Mouse (Mus musculus) kidney, embryonic 16.5 days (tissue): Measurements from ENCODE around the gene Zbtb7b. TPM values are rescaled to one million over a fixed set of nuclear protein-coding genes. Genes with fewer than 3 reads are reported as not detected.
A peak's percentile ranks its signal among the peaks of the same experiment; 100 is the strongest.

Experiments
- ATAC-seq: fragments of 200-750 bp; cut with Nextera tagmentation; 2 replicates; pipeline ENCODE4 v1.8.0; 2017; ENCODE audit warnings: moderate TSS enrichment; ENCODE audit not compliant: low FRiP score, low TSS enrichment
- H3K27ac ChIP-seq: fragments of 300-500 bp; sonication (generic); 2 replicates; pipeline ENCODE4 v1.5.1; 2014; ENCODE audit warnings: low read length
- H3K27me3 ChIP-seq: fragments of 300-500 bp; sonication (generic); 2 replicates; pipeline ENCODE4 v1.6.1; 2014; ENCODE audit warnings: low read length, control low read depth, mixed read lengths; ENCODE audit not compliant: insufficient read depth
- H3K36me3 ChIP-seq: fragments of 300-500 bp; sonication (generic); 2 replicates; pipeline ENCODE4 v1.6.1; 2014; ENCODE audit warnings: low read length, control low read depth, mixed read lengths; ENCODE audit not compliant: insufficient read depth
- H3K4me1 ChIP-seq: fragments of 300-500 bp; sonication (generic); 2 replicates; pipeline ENCODE4 v1.6.1; 2014; ENCODE audit warnings: low read length, control low read depth, mixed read lengths; ENCODE audit not compliant: insufficient read depth
- H3K4me2 ChIP-seq: fragments of 300-500 bp; sonication (generic); replicated peaks from 2 replicates; pipeline ENCODE4 v1.6.1; 2014; ENCODE audit warnings: low read depth, low read length
- H3K4me3 ChIP-seq: fragments of 300-500 bp; sonication (generic); 2 replicates; pipeline ENCODE4 v1.5.1; 2014; ENCODE audit warnings: mild to moderate bottlenecking, low read length
- H3K9ac ChIP-seq: fragments of 300-500 bp; sonication (generic); replicated peaks from 2 replicates; pipeline ENCODE4 v1.6.1; 2014; ENCODE audit warnings: low read length
- H3K9me3 ChIP-seq: fragments of 300-500 bp; sonication (generic); 2 replicates; pipeline ENCODE4 v1.6.1; 2016; ENCODE audit warnings: low read length, control low read depth
- WGBS: fragments of 180-500 bp; shearing (Covaris S2); extraction: QIAGEN DNeasy Blood & Tissue Kit; methylation state at CpG from one replicate; pipeline ENCODE4 v1.1.7; 2014; 5-methylcytosine and 5-hydroxymethylcytosine counted together
- polyA plus RNA-seq: library from polyadenylated mRNA; unstranded; fragments of >200 nt; fragmentation: Nextera tagmentation; extraction: Ambion mirVana; gene quantifications from 2 replicates; pipeline ENCODE4 v1.2.1, GENCODE M21; 2015

Gene Zbtb7b
- polyA plus RNA-seq, 1 experiment from 2014 or later, result 3.5 TPM

DNA sequence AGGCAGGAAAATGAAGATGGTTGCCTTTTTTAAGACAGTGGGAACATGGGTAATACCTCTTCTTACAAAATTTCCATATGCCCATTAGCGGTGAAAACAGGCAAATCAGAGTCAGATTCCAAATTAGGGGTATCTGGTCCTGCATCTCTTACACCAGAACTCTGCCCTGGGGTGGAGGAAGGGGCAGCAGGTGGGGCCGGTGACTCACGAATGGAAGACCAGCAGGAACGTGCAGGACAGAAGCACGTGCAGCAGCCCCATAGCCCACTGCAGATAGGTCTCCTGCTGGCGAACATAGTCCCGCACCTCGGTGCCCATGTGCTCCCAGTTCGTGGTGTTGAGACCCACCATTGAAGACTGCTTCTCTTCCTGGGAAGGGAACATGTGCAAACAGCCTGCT is 38.5 kb downstream of the Zbtb7b start:
- peaks cover 11% of the 10 kb centered on the region for H3K4me1 ChIP-seq
- H3K27me3 ChIP-seq, result no peaks in the 10 kb centered on the region
- H3K9ac ChIP-seq, result no peak overlapping the region
- H3K9me3 ChIP-seq, result no peaks in the 10 kb centered on the region
- peak overlapping the region; percentile 45; the same call in 1 of the 2 replicates for H3K27ac ChIP-seq
- no peak for ATAC-seq
- 62% methylated on average over 9 of the region's 9 CpGs for WGBS
- H3K4me3 ChIP-seq, result no peak overlapping the region
- H3K36me3 ChIP-seq, result no peaks in the 10 kb centered on the region
- no peak overlapping the region for H3K4me2 ChIP-seq

- peak overlapping the region; percentile 45 for H3K27ac ChIP-seq
- WGBS, result 75% methylated on average over 6 of the region's 6 CpGs
- H3K4me1 ChIP-seq, result peaks cover 12% of the 10 kb centered on the region
- ATAC-seq, result peak; percentile 71
- no peak overlapping the region for H3K4me2 ChIP-seq
- H3K4me3 ChIP-seq, result no peak overlapping the region
- H3K36me3 ChIP-seq, result no peaks in the 10 kb centered on the region
- H3K9me3 ChIP-seq, result no peaks in the 10 kb centered on the region
- H3K27me3 ChIP-seq, result no peaks in the 10 kb centered on the region
- H3K9ac ChIP-seq, result no peak overlapping the region
These were observed 39.1 kb downstream of the Zbtb7b start for GRCm38 (mm10) chr3:89355512-89355902.

DNA sequence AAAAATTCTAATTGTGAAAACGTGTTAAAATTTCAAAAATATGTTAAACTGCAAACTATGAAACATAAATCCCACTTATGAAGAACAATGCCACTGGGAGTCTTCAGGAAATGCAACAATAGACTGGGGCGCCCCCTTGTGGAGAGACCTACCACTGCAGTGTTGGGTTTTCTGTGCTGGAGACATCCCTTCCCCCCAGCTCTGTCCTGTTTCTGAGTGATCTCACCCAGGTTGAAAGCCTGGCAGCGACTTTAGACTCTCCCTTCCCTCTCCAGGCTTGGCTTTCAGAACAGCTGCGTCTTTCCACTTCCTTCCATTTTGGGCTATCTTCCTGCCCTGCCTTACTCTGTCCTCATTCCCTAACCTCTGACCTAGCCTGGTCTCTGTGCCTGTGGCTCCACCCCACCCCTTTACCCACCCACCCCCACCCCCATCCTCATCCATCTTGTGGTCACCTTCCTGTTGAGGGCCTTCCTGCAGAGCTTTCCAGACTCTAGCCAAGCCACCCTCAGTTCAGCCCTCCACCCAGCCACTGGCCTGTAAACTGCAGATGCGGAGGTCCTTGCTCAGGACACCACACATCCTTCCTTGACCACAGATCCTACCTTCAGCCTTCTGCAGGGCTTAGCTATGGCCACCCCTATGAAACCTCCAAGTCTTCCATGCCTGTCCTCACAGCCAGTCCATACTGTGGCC is 39.6 kb downstream of the Zbtb7b start:
- 14% methylated on average over 5 of the region's 5 CpGs for WGBS
- no peak overlapping the region for H3K9ac ChIP-seq
- peaks cover 17% of the 10 kb centered on the region for H3K4me1 ChIP-seq
- peak overlapping the region; percentile 45 for H3K27ac ChIP-seq
- H3K36me3 ChIP-seq, result no peaks in the 10 kb centered on the region
- H3K4me2 ChIP-seq, result no peak overlapping the region
- no peak overlapping the region for H3K4me3 ChIP-seq
- H3K9me3 ChIP-seq, result no peaks in the 10 kb centered on the region
- no peaks in the 10 kb centered on the region for H3K27me3 ChIP-seq
- peak; percentile 25 for ATAC-seq

DNA sequence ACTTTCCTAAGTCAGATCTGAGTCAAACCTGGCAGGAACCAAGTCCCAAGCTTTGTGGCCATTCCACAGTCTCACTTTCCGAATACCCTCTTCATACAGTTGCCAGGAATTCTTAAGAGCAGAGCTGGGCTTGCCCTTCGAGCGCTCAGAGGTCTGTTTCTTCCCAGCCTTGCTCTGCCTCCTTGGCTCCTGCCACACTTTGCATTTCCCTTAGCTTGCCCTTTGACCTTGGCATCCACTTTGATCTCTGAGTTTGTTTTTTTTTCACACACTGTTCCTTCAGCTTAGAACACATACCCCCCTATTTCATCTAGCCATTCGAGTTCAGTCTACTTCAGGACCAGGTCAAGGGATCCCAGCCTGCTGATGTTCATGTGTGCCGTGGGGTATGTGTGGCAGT is 43.3 kb downstream of the Zbtb7b start:
- Histone ChIP-seq H3K27me3 (no peaks in the 10 kb centered on the region), H3K36me3 (no peaks in the 10 kb centered on the region), H3K4me3 (no peak overlapping the region), H3K9me3 (no peaks in the 10 kb centered on the region), H3K4me2 (no peak overlapping the region), H3K4me1 (peaks cover 28% of the 10 kb centered on the region), H3K27ac (no peak overlapping the region), H3K9ac (no peak overlapping the region)
- 49% methylated on average over 5 of the region's 5 CpGs for WGBS
- ATAC-seq, result no peak

- peak within 1 kb of the TSS; percentile 73 for H3K27ac ChIP-seq
- H3K9ac ChIP-seq, result peak within 1 kb of the TSS; percentile 77
- no peaks in the 10 kb centered on the region for H3K9me3 ChIP-seq
- peaks cover 6% of the 10 kb centered on the region for H3K36me3 ChIP-seq
- under 1% methylated on average over 59 of the region's 59 CpGs for WGBS
- ATAC-seq, result peak; percentile 90
- H3K4me3 ChIP-seq, result peak within 1 kb of the TSS; percentile 72
- peaks cover 26% of the 10 kb centered on the region for H3K4me1 ChIP-seq
- H3K27me3 ChIP-seq, result no peaks in the 10 kb centered on the region
- H3K4me2 ChIP-seq, result peak within 1 kb of the TSS; percentile 97
These were observed 44.6 kb downstream of the Zbtb7b start, which contains the start of gene Adam15 for GRCm38 (mm10) chr3:89349869-89350501. Gene Adam15 (minus strand): TSS chr3:89349996.

DNA sequence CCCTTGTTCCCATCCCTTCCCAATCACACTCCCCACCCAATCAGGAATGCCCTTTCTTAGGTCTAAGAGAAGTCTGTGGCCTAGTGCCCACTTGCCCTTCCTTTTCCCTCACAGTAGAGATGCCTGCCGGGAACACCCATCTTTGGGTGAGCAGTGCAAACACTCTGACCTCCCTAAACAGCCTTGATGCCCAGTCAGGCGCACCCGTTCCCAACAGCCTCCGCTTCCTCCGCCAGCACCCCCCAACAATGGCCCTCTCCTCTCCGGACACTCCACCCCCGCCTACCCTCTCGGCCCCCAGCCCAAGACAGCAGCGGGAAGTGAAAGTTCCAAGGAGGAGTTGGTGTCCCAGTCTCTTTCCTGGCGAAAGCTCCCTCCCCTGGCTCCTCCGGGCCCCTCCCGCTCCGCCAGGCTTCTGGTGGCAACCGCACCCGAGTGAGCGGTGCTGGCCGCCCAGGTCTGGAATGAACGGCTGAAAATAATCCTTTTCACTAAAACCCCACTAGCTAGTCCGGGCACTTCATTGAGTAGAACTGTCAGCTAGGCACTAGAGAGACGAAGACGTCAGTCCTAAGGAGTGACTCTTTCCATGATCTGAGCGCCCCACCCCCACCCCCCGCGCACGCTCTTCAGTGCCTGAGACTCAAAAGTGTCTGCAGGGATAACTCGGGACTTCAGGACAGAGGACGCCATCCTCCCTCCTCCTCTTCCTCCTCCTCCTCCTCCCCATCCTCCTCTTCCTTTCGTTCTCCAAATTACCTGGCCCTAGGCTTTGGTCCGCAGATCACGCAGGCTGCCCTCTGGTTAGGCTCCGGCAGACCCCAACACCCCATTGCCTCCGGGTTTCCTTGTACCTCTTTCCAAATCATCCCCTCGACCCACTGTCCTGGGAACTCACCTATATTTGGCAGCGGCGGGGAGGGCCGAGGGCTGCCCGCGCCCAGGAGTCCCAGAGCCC is 45.4 kb downstream of the Zbtb7b start:
- WGBS, result under 1% methylated on average over 38 of the region's 38 CpGs

GRCm38 (mm10) chr3:89347916-89348315 is 46.7 kb downstream of the Zbtb7b start:
- Histone ChIP-seq H3K4me2 (peak overlapping the region; percentile 97), H3K27ac (peak overlapping the region; percentile 73; the same call in 1 of the 2 replicates), H3K9ac (peak overlapping the region; percentile 77), H3K9me3 (no peaks in the 10 kb centered on the region), H3K27me3 (no peaks in the 10 kb centered on the region), H3K4me3 (peak overlapping the region; percentile 72), H3K36me3 (peaks cover 6% of the 10 kb centered on the region), H3K4me1 (peaks cover 23% of the 10 kb centered on the region)
- 63% methylated on average over 1 of the region's 1 CpGs for WGBS
- ATAC-seq, result no peak

More for the DNA sequence above, 45.4 kb downstream of the Zbtb7b start:
- no peaks in the 10 kb centered on the region for H3K9me3 ChIP-seq
- peak overlapping the region; percentile 72 for H3K4me3 ChIP-seq
- peak overlapping the region; percentile 77 for H3K9ac ChIP-seq
- H3K36me3 ChIP-seq, result peaks cover 6% of the 10 kb centered on the region
- peak overlapping the region; percentile 97 for H3K4me2 ChIP-seq
- H3K27me3 ChIP-seq, result no peaks in the 10 kb centered on the region
- H3K27ac ChIP-seq, result peak overlapping the region; percentile 73
- H3K4me1 ChIP-seq, result peaks cover 23% of the 10 kb centered on the region
- ATAC-seq, result peak; percentile 55

DNA sequence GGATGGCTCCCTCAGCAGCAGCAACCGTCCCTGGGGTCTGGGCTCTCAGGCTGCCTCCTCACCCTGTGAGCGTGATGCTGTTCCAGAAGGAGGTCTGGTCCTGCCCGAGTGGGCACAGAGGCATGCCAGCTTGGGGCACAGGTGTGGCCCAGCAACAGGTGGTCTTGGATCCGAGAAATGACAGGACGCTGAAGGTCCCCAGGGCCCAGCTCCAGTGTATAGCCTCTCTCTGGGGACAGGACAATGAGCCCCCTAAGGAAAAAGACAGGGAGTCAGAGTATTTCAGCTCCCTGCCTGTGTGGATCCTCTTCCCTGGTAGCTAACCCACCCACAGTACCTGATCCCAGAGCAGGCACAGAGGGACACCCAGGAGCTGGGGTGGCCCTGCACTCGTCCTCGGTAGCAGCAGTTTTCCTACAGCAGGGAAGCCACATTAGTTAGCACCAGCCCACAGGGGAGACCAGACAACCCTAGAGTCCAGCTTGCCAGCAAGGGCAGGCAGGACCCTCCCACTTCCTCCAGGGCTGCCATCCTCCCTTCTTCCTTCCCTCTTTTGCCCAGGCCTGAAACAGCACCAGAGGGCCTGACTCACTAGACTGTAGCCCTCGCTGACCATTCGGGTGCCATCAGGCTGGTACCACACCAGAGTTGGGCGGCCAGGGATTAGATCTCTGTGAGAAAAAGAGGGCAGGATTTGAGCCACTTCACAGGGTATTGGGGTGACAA is 47.6 kb downstream of the Zbtb7b start:
- 80% methylated on average over 10 of the region's 10 CpGs for WGBS
- no peak overlapping the region for H3K27ac ChIP-seq

DNA sequence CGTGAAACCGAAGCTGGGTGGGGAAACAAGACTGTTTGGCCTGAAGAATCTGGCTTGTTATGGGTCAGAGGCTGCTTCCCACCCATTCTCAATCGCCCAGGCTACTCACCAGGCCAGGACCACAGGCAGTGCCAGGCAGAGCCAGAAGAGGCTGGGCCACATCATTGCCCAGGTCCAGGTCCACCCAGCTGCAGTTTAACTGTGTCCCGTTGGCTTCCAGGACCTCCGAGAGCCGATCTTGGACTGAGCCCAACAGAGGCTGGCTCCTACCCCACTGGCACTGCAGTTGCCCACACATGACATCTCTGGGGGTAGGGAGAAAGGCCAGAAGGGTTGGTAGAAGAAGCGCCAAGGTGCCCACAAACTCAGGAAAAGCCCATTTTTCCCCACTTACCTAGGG is 51.3 kb downstream of the Zbtb7b start:
- H3K27me3 ChIP-seq, result no peaks in the 10 kb centered on the region
- WGBS, result 84% methylated on average over 7 of the region's 7 CpGs
- H3K4me3 ChIP-seq, result no peak overlapping the region
- H3K9ac ChIP-seq, result no peak overlapping the region
- H3K9me3 ChIP-seq, result no peaks in the 10 kb centered on the region
- peaks cover 28% of the 10 kb centered on the region for H3K4me1 ChIP-seq
- no peak overlapping the region for H3K27ac ChIP-seq
- H3K36me3 ChIP-seq, result peaks cover 6% of the 10 kb centered on the region
- no peak for ATAC-seq
- H3K4me2 ChIP-seq, result no peak overlapping the region

More for the DNA sequence above, 47.6 kb downstream of the Zbtb7b start:
- H3K4me2 ChIP-seq, result no peak overlapping the region
- ATAC-seq, result no peak
- H3K9me3 ChIP-seq, result no peaks in the 10 kb centered on the region
- H3K9ac ChIP-seq, result no peak overlapping the region
- peaks cover 18% of the 10 kb centered on the region for H3K4me1 ChIP-seq
- no peaks in the 10 kb centered on the region for H3K27me3 ChIP-seq
- no peak overlapping the region for H3K4me3 ChIP-seq
- peaks cover 6% of the 10 kb centered on the region for H3K36me3 ChIP-seq
